Mouse (Mus musculus): ENCODE results near the gene Tceal8. TPM values are rescaled to one million over a fixed set of nuclear protein-coding genes. Genes with fewer than 3 reads are reported as not detected.

Tceal8 gene
- total and polyA plus RNA-seq, 3 experiments: 12.4 to 120 (median 32.4) TPM

DNA sequence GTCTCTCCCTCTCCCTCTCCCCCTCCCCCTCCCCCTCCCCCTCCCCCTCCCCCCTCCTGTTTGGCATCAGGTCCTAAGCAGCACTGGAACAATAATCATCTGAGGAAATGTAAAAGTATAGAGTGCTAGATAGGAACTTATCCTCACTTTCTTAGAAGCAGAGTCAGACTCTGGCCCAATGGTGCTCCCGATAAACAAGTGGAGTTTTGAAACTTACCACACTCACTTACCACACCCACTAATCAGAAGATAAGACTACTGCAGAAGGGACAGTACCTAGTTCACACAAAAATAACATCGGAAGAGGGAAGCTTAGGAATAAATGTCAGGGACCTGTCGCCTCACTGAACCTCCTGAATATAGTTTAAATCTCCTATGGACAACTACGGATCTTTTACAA, 36.6 kb downstream of the Tceal8 start:
- Histone ChIP-seq H3K36me3 (replicated peaks) (no peaks in the 10 kb centered on the region), H3K27me3 (ENCODE audit: insufficient read depth, low read length) (no peaks in the 10 kb centered on the region), H3K9me3 (replicated peaks) (no peaks in the 10 kb centered on the region), H3K4me3 (ENCODE audit: low read depth, low read length) (no peak overlapping the region), H3K4me1 (ENCODE audit: insufficient read depth, low read depth, low read length) (peaks cover 2% of the 10 kb centered on the region; the same call in 1 of the 2 replicates)
- TF ChIP-seq POLR2AphosphoS5 (IDR thresholded peaks at IDR 0.05; ENCODE audit: insufficient replicate concordance, low read depth, low read length) (no peak), TAL1 (conservative IDR thresholded peaks at IDR 0.05; ENCODE audit: low read depth, low read length) (no peak), GATA2 (IDR thresholded peaks at IDR 0.05; ENCODE audit: borderline replicate concordance, low read depth, low read length) (no peak), GATA1 (IDR thresholded peaks at IDR 0.05; ENCODE audit: borderline replicate concordance, low read length) (no peak), CTCF (IDR thresholded peaks at IDR 0.05; ENCODE audit: low read depth, low read length) (no peak)
- peak; percentile 34; the same call in 1 of the 2 replicates for ATAC-seq (ENCODE audit: extremely low read depth, insufficient number of reproducible peaks, low FRiP score, poor library complexity, severe bottlenecking)
- no peak for DNase-seq (ENCODE audit: low spot score)

DNA sequence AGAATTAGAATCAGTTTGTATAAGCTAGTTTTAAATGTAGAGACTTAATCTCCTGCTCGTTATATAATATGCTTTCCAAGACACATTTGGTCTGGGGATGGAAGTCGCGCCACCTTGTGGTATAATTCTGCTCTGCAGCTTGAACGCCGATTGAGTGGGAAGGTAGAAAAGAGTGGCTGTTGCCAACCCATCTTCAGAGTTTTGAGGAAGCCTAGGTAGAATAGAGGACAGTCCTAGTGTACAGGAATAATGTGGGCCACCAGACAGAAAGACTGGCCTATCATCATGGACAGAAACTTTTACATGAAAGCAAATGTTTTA, 44.4 kb downstream of the Tceal8 start:
- TF ChIP-seq POLR2AphosphoS5 (IDR thresholded peaks at IDR 0.05; ENCODE audit: insufficient replicate concordance, low read depth, low read length) (no peak), GATA1 (IDR thresholded peaks at IDR 0.05; ENCODE audit: borderline replicate concordance, low read length) (no peak), CTCF (IDR thresholded peaks at IDR 0.05; ENCODE audit: low read depth, low read length) (0 out of 2 replicates have a peak, but pooled peaks have one; percentile 24), GATA2 (IDR thresholded peaks at IDR 0.05; ENCODE audit: borderline replicate concordance, low read depth, low read length) (no peak)
- Histone ChIP-seq H3K4me1 (ENCODE audit: insufficient read depth, low read depth, low read length) (0 out of 2 replicates have a peak, but pooled peaks cover 2% of the 10 kb centered on the region), H3K36me3 (replicated peaks) (no peaks in the 10 kb centered on the region), H3K27me3 (ENCODE audit: insufficient read depth, low read length) (no peaks in the 10 kb centered on the region), H3K9me3 (replicated peaks) (no peaks in the 10 kb centered on the region), H3K4me3 (ENCODE audit: low read depth, low read length) (no peak overlapping the region)
- DNase-seq (ENCODE audit: low spot score) (no peak), ATAC-seq (ENCODE audit: extremely low read depth, insufficient number of reproducible peaks, low FRiP score, poor library complexity, severe bottlenecking) (no peak)

DNA sequence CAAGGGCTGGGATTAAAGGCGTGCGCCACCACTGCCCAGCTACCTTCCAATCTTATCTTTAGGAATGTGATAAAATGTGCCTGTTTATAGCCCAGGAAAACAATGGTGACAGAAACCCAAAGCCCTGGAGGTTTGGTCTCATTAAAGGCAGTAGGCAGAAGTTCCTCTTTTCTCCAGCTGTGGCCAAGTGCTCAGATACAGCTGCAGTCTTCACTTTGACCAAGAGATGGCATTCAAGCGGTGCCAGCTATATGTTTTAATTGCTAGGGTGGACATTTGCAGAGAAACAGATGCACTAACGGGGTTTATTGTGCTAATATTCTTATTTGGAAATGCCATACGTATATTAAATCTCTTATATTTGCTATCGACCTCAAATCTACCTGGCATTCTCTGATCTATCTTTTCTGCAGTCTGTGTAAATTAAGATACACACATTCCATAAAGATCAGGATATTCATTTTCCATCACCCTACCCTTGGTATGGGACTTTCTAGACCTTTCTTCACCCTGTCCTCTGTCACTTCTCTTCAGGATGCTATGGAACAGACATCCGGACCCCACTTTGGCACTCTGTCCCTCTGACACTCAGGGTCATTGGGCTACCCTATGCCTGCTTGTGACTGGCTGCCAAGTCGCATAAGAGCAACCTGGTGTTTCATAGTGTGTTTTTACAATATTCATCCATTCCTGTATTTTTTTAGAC, 45.0 kb downstream of the Tceal8 start:
- H3K36me3 ChIP-seq (replicated peaks): no peaks in the 10 kb centered on the region
- no peak for TF ChIP-seq TAL1 (conservative IDR thresholded peaks at IDR 0.05; ENCODE audit: low read depth, low read length)

More for the DNA sequence above, 45.0 kb downstream of the Tceal8 start:
- Histone ChIP-seq H3K9me3 (replicated peaks) (no peaks in the 10 kb centered on the region), H3K4me3 (ENCODE audit: low read depth, low read length) (no peak overlapping the region), H3K4me1 (ENCODE audit: insufficient read depth, low read depth, low read length) (0 out of 2 replicates have a peak, but pooled peaks cover 2% of the 10 kb centered on the region), H3K27me3 (ENCODE audit: insufficient read depth, low read length) (no peaks in the 10 kb centered on the region)
- DNase-seq (ENCODE audit: low spot score) (peak; percentile 8), ATAC-seq (ENCODE audit: extremely low read depth, insufficient number of reproducible peaks, low FRiP score, poor library complexity, severe bottlenecking) (peak; percentile 68)

Other genes with a start within 250 kb of the Tceal8 start
- gene Arxes2, start 178.5 kb downstream of the Tceal8 start, total RNA-seq (2014; fragmentation: Nextera tagmentation): 9.0 and 12.7 TPM in 2 replicates
- gene Arxes2, start 178.5 kb downstream of the Tceal8 start, total RNA-seq (2017): 8.4 and 13.6 TPM in 2 replicates
- gene Arxes2, start 178.5 kb downstream of the Tceal8 start, polyA plus RNA-seq (2012): 13.5 TPM in 2 replicates
- not detected in 2 replicates for gene Arxes1, start 139.0 kb downstream of the Tceal8 start, total RNA-seq (2014; fragmentation: Nextera tagmentation)
- not detected in 2 replicates for gene Arxes1, start 139.0 kb downstream of the Tceal8 start, total RNA-seq (2017)
- not detected in 2 replicates for gene Arxes1, start 139.0 kb downstream of the Tceal8 start, polyA plus RNA-seq (2012)
- not detected in 2 replicates for gene Bex2, start 104.1 kb downstream of the Tceal8 start, total RNA-seq (2014; fragmentation: Nextera tagmentation)
- not detected in 2 replicates for gene Bex2, start 104.1 kb downstream of the Tceal8 start, total RNA-seq (2017)
- 0.10 and 0.15 TPM in 2 replicates for gene Bex2, start 104.1 kb downstream of the Tceal8 start, polyA plus RNA-seq (2012)
- 0.87 and 1.1 TPM in 2 replicates for gene Nxf3, start 87.1 kb downstream of the Tceal8 start, total RNA-seq (2014; fragmentation: Nextera tagmentation)
- gene Nxf3, start 87.1 kb downstream of the Tceal8 start, total RNA-seq (2017): 0.05 and 0.23 TPM in 2 replicates
- 0.09 TPM in 1 of 2 replicates, not detected in the other for gene Nxf3, start 87.1 kb downstream of the Tceal8 start, polyA plus RNA-seq (2012)
- 1.3 TPM in 1 of 2 replicates, not detected in the other for gene Bex4, start 33.3 kb downstream of the Tceal8 start, total RNA-seq (2014; fragmentation: Nextera tagmentation)
- gene Bex4, start 33.3 kb downstream of the Tceal8 start, total RNA-seq (2017): 31.7 and 47.9 TPM in 2 replicates
- 15.0 and 16.7 TPM in 2 replicates for gene Bex4, start 33.3 kb downstream of the Tceal8 start, polyA plus RNA-seq (2012)
- 12.0 and 12.3 TPM in 2 replicates for gene Tceal5, start 31.5 kb upstream of the Tceal8 start, total RNA-seq (2014; fragmentation: Nextera tagmentation)
- gene Tceal5, start 31.5 kb upstream of the Tceal8 start, total RNA-seq (2017): 0.23 and 0.93 TPM in 2 replicates
- gene Tceal5, start 31.5 kb upstream of the Tceal8 start, polyA plus RNA-seq (2012): 3.3 and 3.6 TPM in 2 replicates
- not detected in 2 replicates for gene Tceal7, start 42.4 kb upstream of the Tceal8 start, total RNA-seq (2014; fragmentation: Nextera tagmentation)
- gene Tceal7, start 42.4 kb upstream of the Tceal8 start, total RNA-seq (2017): not detected in 2 replicates
- not detected in 2 replicates for gene Tceal7, start 42.4 kb upstream of the Tceal8 start, polyA plus RNA-seq (2012)
- not detected in 2 replicates for gene Bex1, start 43.2 kb upstream of the Tceal8 start, total RNA-seq (2014; fragmentation: Nextera tagmentation)
- 0.27 and 0.35 TPM in 2 replicates for gene Bex1, start 43.2 kb upstream of the Tceal8 start, total RNA-seq (2017)
- gene Bex1, start 43.2 kb upstream of the Tceal8 start, polyA plus RNA-seq (2012): 0.17 and 0.24 TPM in 2 replicates
- 84.3 and 89.7 TPM in 2 replicates for gene Tceal9, start 72.7 kb upstream of the Tceal8 start, total RNA-seq (2014; fragmentation: Nextera tagmentation)
- 359 and 379 TPM in 2 replicates for gene Tceal9, start 72.7 kb upstream of the Tceal8 start, total RNA-seq (2017)
- 69.9 and 72.1 TPM in 2 replicates for gene Tceal9, start 72.7 kb upstream of the Tceal8 start, polyA plus RNA-seq (2012)
- 269 and 293 TPM in 2 replicates for gene Bex3, start 97.9 kb upstream of the Tceal8 start, total RNA-seq (2014; fragmentation: Nextera tagmentation)
- 192 and 233 TPM in 2 replicates for gene Bex3, start 97.9 kb upstream of the Tceal8 start, total RNA-seq (2017)
- gene Bex3, start 97.9 kb upstream of the Tceal8 start, polyA plus RNA-seq (2012): 525 and 668 TPM in 2 replicates